Mouse (Mus musculus) neural tube, embryonic 13.5 days (tissue): ENCODE data around the gene Olfr937. TPM values are rescaled to one million over a fixed set of nuclear protein-coding genes. Genes with fewer than 3 reads are reported as not detected.

Source experiments
- ATAC-seq: fragments of 200-750 bp; cut with Nextera tagmentation; 2 replicates; pipeline ENCODE4 v1.8.0; 2017; ENCODE audit warnings: low read depth, mild to moderate bottlenecking, moderate TSS enrichment, moderate library complexity
- H3K27ac ChIP-seq: fragments of 300-500 bp; sonication (generic); replicated peaks from 2 replicates; pipeline ENCODE4 v1.5.1; 2015; ENCODE audit warnings: moderate library complexity, mild to moderate bottlenecking, inconsistent platforms
- H3K27me3 ChIP-seq: fragments of 300-500 bp; sonication (generic); 2 replicates; pipeline ENCODE4 v1.6.1; 2015; ENCODE audit warnings: mild to moderate bottlenecking, inconsistent platforms
- H3K36me3 ChIP-seq: fragments of 300-500 bp; sonication (generic); 2 replicates; pipeline ENCODE4 v1.6.1; 2015; ENCODE audit warnings: mild to moderate bottlenecking, inconsistent platforms
- H3K4me1 ChIP-seq: fragments of 300-500 bp; sonication (generic); replicated peaks from 2 replicates; pipeline ENCODE4 v1.6.1; 2015; ENCODE audit warnings: inconsistent platforms
- H3K4me2 ChIP-seq: fragments of 300-500 bp; sonication (generic); 2 replicates; pipeline ENCODE4 v1.6.1; 2015; ENCODE audit warnings: inconsistent platforms, mild to moderate bottlenecking, moderate library complexity
- H3K4me3 ChIP-seq: fragments of 300-500 bp; sonication (generic); 2 replicates; pipeline ENCODE4 v1.5.1; 2015; ENCODE audit warnings: mild to moderate bottlenecking, inconsistent platforms
- H3K9ac ChIP-seq: fragments of 300-500 bp; sonication (generic); 2 replicates; pipeline ENCODE4 v1.6.1; 2015; ENCODE audit warnings: moderate library complexity, mild to moderate bottlenecking, inconsistent platforms
- H3K9me3 ChIP-seq: fragments of 300-500 bp; sonication (generic); 2 replicates; pipeline ENCODE4 v1.6.1; 2016; ENCODE audit warnings: inconsistent platforms
- WGBS: fragments of 180-500 bp; shearing (Covaris S2); methylation state at CpG from one replicate; pipeline ENCODE4 v1.1.7; 2015; 5-methylcytosine and 5-hydroxymethylcytosine counted together
- microRNA-seq: library from miRNA; unstranded; fragments of <30 nt; microRNA quantifications from one replicate; pipeline ENCODE4, GENCODE M21; 2016
- polyA plus RNA-seq: library from polyadenylated mRNA; unstranded; fragments of >200 nt; fragmentation: Nextera tagmentation; extraction: Ambion mirVana; gene quantifications from 2 replicates; pipeline ENCODE4 v1.2.1, GENCODE M21; 2015

Olfr937 gene
- not detected in 2 replicates for polyA plus RNA-seq

- Histone ChIP-seq H3K27ac (no peak within 1 kb of the TSS), H3K9ac (no peak within 1 kb of the TSS), H3K9me3 (no peaks in the 10 kb centered on the region), H3K4me1 (no peaks in the 10 kb centered on the region), H3K27me3 (no peaks in the 10 kb centered on the region), H3K36me3 (no peaks in the 10 kb centered on the region), H3K4me3 (no peak within 1 kb of the TSS), H3K4me2 (no peak within 1 kb of the TSS)
- ATAC-seq = no peak
- 80% methylated on average over 1 of the region's 1 CpGs for WGBS
Observed at GRCm38 (mm10) chr9:39064851-39065250, at the start of gene Olfr937. Olfr937 (minus strand) TSS chr9:39064951.

GRCm38 (mm10) chr9:39078787-39079186 lies 14.0 kb upstream of the Olfr937 start, which contains the start of gene Olfr938:
Olfr938 (minus strand) TSS chr9:39078887.
- Histone ChIP-seq H3K4me1 (no peaks in the 10 kb centered on the region), H3K4me3 (no peak within 1 kb of the TSS), H3K27me3 (no peaks in the 10 kb centered on the region), H3K27ac (no peak within 1 kb of the TSS), H3K9me3 (no peaks in the 10 kb centered on the region), H3K36me3 (no peaks in the 10 kb centered on the region), H3K4me2 (no peak within 1 kb of the TSS), H3K9ac (no peak within 1 kb of the TSS)
- ATAC-seq = no peak
- 91% methylated on average over 2 of the region's 2 CpGs for WGBS

GRCm38 (mm10) chr9:39023277-39023676 lies 41.5 kb downstream of the Olfr937 start, which contains the start of gene Olfr146:
Olfr146 (minus strand) TSS chr9:39023377.
- WGBS = 85% methylated on average over 1 of the region's 1 CpGs
- H3K27me3 ChIP-seq = no peaks in the 10 kb centered on the region

More at GRCm38 (mm10) chr9:39023277-39023676, 41.5 kb downstream of the Olfr937 start, which contains the start of gene Olfr146:
- ATAC-seq = no peak
- Histone ChIP-seq H3K27ac (no peak within 1 kb of the TSS), H3K9ac (no peak within 1 kb of the TSS), H3K4me2 (no peak within 1 kb of the TSS), H3K9me3 (no peaks in the 10 kb centered on the region), H3K4me3 (no peak within 1 kb of the TSS), H3K4me1 (no peaks in the 10 kb centered on the region), H3K36me3 (no peaks in the 10 kb centered on the region)

Small RNA genes within 50 kb of the gene (microRNA-seq; reads per million reads assigned to microRNA genes)
- gene Gm25032 (not detected), gene Gm25529 (not detected)

Other genes starting within 250 kb of the Olfr937 start
- not detected in 2 replicates for gene Olfr923, start 238.4 kb downstream of the Olfr937 start, polyA plus RNA-seq
- not detected in 2 replicates for gene Olfr924, start 220.5 kb downstream of the Olfr937 start, polyA plus RNA-seq
- not detected in 2 replicates for gene Olfr26, start 209.9 kb downstream of the Olfr937 start, polyA plus RNA-seq
- gene Olfr926, start 187.8 kb downstream of the Olfr937 start, polyA plus RNA-seq = not detected in 2 replicates
- not detected in 2 replicates for gene Olfr930, start 135.1 kb downstream of the Olfr937 start, polyA plus RNA-seq
- gene Olfr933, start 92.6 kb downstream of the Olfr937 start, polyA plus RNA-seq = not detected in 2 replicates
- gene Olfr934, start 76.6 kb downstream of the Olfr937 start, polyA plus RNA-seq = not detected in 2 replicates
- gene Olfr935, start 65.3 kb downstream of the Olfr937 start, polyA plus RNA-seq = not detected in 2 replicates
- not detected in 2 replicates for gene Olfr146, start 41.6 kb downstream of the Olfr937 start, polyA plus RNA-seq
- not detected in 2 replicates for gene Olfr938, start 13.9 kb upstream of the Olfr937 start, polyA plus RNA-seq
- not detected in 2 replicates for gene Olfr27, start 63.2 kb upstream of the Olfr937 start, polyA plus RNA-seq
- not detected in 2 replicates for gene Olfr943, start 101.4 kb upstream of the Olfr937 start, polyA plus RNA-seq
- not detected in 2 replicates for gene Olfr944, start 137.0 kb upstream of the Olfr937 start, polyA plus RNA-seq
- gene Olfr1537, start 185.0 kb upstream of the Olfr937 start, polyA plus RNA-seq = not detected in 2 replicates
- not detected in 2 replicates for gene Olfr945, start 211.9 kb upstream of the Olfr937 start, polyA plus RNA-seq